Mouse (Mus musculus) heart, adult 2 months (tissue): ENCODE data around the gene Man1c1.

Experiments
- CTCF ChIP-seq: fragments of 200-600 bp; IDR thresholded peaks from 2 replicates; pipeline ENCODE4 v1.8.1; 2022; ENCODE audit warnings: antibody characterized with exemption, mild to moderate bottlenecking, moderate library complexity
- EP300 ChIP-seq: fragments of 200-500 bp; IDR thresholded peaks from 2 replicates; pipeline ENCODE4 v1.6.1; 2011; ENCODE audit warnings: low read depth, low read length, control low read depth; ENCODE audit not compliant: insufficient read depth

DNA sequence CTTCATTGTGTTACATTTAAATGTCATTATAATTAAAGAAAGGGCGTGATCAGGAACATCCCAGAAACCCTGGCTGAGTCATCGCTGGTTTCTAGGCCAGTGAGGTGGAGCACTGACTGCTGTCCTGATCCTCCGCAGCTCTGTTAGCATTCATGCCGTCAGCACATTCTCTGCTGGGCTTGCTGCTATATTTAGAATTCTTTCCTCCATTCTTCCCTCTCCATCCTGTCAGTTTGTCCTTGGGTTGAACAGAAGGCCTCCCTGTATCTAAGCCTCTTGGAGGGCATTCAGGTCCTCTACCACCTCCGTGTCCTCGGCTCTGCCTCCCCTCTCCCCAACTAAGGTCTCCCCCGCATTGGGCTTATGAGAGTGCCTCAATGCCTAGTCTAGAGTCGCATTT, 187.1 kb downstream of the Man1c1 start:
- TF ChIP-seq CTCF: no peak
- 0 out of 2 replicates have a peak, but pooled peaks have one; percentile 10 for TF ChIP-seq EP300
